Mouse (Mus musculus) kidney, adult 2 months (tissue): ENCODE results near the gene Dnajc15.

Experiments
- CTCF ChIP-seq: fragments of 200-500 bp; conservative IDR thresholded peaks from 2 replicates; pipeline ENCODE4 v1.5.1; 2011; ENCODE audit warnings: low read depth, mild to moderate bottlenecking, control low read depth, low read length, moderate library complexity, mixed read lengths; ENCODE audit not compliant: insufficient read depth, insufficient read length
- POLR2A ChIP-seq: fragments of 200-500 bp; IDR thresholded peaks from one replicate; pipeline ENCODE4 v1.6.1; 2011; ENCODE audit warnings: low read depth, low read length, control low read depth

DNA sequence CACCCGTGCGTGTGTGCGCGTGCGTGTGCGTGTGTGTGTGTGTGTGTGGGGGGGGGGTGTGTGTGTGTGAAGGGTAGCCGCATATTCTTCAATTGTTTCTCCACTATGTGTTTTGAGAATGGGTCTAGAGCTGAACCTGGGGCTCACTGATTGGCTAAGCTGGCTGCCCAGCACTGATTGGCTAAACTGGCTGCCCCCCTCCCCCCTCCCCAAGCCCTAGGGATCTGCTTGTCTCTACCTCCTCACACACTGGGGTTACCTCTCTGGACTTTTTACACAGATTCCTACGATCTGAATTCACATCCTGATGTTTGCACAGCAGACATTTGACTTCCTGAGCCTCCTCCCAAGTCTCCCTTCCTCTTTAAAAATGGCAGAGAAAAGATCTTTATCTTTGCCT lies 46.7 kb upstream of the Dnajc15 start:
- TF ChIP-seq POLR2A (no peak), CTCF (no peak)
